Mouse (Mus musculus) layer of hippocampus, adult 11-12 months (tissue): ENCODE measurements around the gene Fh1.

Source experiments
- DNase-seq: peaks from one replicate; pipeline ENCODE4 v3.0.0; 2022; ENCODE audit warnings: low spot score

Fh1 gene

DNA sequence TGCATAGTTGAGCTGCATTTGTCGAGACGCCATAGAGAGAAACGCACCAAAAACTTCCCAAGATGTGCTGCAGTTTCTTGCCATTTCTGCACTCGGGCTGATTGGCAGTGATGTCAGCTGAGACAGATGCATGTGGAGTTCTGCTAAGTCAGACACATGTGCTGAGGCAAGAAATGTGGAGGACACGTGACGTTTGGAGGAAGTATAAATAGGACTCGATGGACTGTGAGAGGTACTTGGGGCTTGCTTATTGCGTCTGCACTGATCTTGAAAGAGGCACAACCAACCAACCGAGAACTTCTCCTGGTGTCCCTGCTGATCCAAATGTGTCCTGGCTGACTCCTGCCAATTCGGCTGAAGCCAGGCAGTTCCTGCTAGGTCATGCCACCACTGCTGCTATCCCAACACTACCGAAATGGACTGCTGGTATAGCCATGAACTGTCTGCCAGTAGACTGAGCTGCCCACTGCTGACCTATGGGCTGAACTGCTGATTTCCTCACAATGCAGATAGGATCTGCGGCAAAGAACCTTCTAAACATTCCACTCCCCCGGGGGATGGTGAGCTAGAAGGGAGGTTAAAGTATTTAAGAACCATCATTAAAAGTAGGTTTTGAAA, 5.5 kb downstream of the Fh1 start, which contains the start of gene Kmo:
TSS of gene Kmo (plus strand) at position 568 of the 618 bp plus-strand sequence.
- DNase-seq = no peak

DNA sequence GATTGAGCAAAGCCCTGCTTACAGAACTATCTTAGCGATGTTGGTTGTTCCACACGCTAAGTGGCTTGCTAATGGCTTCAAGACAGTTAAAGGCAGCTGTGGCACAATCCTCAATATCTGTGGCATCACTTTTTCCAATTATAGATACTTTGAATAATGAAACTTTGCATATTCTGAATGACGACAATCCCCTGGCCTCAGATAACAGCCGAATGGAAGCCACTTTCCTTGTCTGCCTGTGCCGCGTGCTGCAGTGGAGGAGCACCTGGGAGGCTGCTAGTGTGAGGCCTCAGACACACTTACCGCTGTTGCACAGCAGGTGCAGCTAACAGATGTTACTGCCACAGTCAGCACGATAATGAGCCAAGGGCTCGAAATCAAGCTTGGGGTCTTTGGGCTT, 10.4 kb downstream of the Fh1 start:
- no peak for DNase-seq

- no peak for DNase-seq
These were observed 16.7 kb downstream of the Fh1 start for GRCm38 (mm10) chr1:175608708-175609107.

- DNase-seq = no peak
These were observed 17.4 kb downstream of the Fh1 start for GRCm38 (mm10) chr1:175607838-175608585.

- no peak for DNase-seq
These were observed 18.1 kb downstream of the Fh1 start for GRCm38 (mm10) chr1:175607308-175607707.

- no peak for DNase-seq
These were observed 22.0 kb downstream of the Fh1 start for GRCm38 (mm10) chr1:175603390-175603789.

- no peak for DNase-seq
These were observed 23.2 kb downstream of the Fh1 start for GRCm38 (mm10) chr1:175602231-175602630.

DNA sequence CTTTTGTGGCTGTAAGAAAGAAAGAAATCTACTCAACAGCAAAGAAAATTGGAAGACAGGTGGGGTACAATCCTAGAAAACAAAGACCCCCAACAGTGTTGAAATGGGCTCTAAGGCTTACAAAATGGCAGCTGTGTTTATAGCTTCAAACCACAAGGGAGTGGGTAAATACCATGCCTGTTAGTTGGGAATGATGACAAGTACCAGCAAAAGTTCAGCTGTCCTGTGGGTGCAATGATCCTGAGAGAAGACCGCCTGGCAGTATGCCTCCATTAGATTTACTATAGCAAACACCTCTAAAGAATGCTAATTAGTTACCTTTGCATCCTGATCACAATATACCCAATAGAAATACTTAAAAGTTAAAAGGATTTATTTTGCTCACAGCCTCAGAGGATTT, 32.6 kb downstream of the Fh1 start:
- DNase-seq = no peak

DNA sequence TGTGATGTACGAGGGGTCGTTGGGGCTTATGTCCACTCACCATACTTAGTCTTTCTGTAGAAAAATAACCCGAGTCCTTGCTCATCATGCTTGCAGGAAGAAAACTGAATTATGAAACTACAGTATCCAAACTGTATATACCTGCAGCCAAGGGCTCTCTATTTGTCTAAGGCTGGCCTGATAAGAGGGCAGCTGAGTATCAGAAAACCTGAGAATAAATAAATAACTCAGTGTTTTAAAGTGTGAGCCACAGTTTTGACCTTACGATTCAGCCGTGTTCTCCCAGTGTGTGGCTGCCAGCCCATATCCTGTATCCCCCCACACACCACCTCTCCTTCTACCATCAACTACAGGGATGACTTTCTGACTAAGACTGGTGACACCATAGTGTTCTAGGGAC, 38.8 kb downstream of the Fh1 start:
- no peak for DNase-seq

DNA sequence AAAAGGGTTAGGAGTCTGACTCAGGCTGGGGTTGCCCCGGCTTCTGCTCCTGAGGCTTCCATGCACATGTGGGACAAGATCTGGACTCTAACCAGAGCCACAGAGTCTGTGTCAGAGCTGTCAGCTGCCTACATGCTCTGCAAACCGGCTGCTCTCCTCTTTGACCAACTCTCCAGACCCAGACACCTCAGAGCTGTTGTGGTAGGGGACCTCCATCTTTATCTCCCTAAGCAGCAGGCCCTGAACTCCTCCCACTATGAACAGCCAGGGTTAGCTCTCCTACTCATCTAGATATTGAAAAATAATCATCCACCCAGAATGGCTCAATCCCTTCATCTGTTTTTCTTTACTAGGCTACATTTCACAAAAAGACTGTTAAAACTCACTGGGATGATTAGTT, 40.2 kb downstream of the Fh1 start:
- DNase-seq = no peak

- DNase-seq = no peak
These were observed 42.6 kb downstream of the Fh1 start for GRCm38 (mm10) chr1:175582799-175583198.

DNA sequence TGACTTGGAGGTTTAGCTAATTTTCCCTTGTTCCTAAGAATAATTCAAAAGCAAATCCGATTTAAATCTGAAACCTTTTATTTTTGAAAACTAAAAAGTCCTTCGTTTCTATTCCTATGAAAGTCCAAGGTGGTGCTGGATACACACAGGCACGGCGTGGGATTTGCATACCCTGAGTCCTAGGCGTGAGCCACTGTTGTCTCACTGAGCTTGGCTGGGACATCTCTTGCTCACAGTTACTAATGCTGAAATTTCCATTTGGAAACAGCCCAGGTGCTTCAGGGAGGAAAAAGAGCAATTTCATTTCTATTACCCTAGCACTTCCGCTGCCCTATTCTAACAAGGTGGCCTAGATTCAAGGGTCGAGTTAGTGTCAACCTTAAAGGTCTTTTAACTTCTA, 45.1 kb downstream of the Fh1 start:
- peak; percentile 15 for DNase-seq

- DNase-seq = peak; percentile 30
These were observed 45.7 kb downstream of the Fh1 start for GRCm38 (mm10) chr1:175579598-175580235.

DNA sequence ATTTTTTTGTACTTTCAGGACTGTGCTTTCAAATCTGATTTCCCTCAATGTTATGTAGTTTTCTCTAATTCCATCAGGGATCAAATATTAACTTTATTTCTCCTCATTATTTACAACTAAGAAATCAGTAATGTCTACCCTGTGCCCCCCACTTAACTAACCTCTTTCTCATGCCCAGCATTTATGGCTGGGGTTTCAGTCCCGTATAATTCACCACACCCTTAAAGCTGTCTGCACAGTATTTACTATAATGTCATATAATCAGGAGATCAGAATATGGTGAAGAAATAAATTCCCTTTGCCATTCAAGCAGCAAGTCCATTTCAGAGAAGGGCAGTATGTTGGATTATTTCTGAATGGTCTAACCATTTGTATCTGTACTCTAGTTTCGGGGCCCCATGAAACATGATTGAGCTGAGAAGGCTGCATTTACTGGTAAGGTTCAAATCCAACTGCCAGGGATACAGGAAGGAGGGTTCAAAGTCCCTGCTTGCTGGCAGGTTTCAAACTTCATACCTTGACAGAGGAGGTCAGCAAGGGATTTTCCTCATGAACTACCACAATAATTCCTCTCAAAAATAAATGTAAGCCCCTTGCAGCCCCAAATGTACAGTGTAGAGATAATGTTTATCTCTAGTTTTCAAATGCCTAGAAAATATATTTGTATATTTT, 46.9 kb downstream of the Fh1 start:
- DNase-seq = no peak

- DNase-seq = no peak
These were observed 51.3 kb downstream of the Fh1 start for GRCm38 (mm10) chr1:175574129-175574528.

DNA sequence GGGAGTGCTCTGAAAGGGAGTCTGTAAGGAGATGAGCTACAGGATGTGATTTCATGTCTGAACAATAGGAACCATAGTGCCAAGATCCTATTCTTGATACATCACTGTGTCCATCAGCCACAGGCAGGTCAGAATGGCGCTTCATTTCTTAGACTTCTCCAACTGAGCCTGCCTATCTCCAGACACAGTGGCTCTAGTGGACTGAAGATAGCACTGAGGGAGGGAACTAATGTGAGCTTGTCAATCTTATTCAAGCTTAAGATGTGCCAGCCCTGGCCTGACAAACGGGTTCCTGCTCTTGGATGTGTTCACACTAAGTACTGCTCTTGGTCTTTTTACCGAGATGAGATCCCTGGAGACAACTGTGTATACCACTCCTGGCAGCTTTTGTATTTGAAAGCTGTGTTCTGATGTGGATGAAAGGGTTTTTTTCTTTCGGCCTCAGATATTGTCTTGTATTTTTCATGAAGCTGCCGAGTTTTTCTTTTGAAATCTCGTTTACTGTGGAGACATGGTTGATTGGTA, 59.8 kb downstream of the Fh1 start:
- DNase-seq = no peak

DNA sequence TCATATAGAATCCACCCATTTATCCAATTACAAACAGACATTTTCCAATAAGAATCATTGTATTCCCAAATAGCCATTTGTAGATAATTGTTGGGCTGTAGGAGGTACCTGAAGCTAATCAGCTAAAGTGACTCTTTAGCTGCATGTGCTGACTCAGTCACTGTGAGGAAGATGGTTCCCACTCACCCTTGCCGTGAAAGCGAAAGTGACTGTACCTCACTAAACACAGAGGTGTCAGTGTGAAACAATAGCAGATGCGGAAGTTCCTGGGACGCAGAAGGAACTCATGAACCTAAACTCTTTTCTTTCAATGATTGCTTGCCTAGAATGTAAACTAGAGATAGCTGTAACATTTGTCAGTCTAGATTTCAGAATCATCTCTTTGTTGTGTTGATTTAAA, 61.1 kb downstream of the Fh1 start:
- DNase-seq = no peak

GRCm38 (mm10) chr1:175562379-175562778, 63.1 kb downstream of the Fh1 start:
- no peak for DNase-seq

- no peak for DNase-seq
These were observed 63.6 kb downstream of the Fh1 start for GRCm38 (mm10) chr1:175561806-175562205.

GRCm38 (mm10) chr1:175554641-175555040, 70.8 kb downstream of the Fh1 start:
- DNase-seq = no peak

GRCm38 (mm10) chr1:175552474-175552873, 73.0 kb downstream of the Fh1 start:
- DNase-seq = no peak

DNA sequence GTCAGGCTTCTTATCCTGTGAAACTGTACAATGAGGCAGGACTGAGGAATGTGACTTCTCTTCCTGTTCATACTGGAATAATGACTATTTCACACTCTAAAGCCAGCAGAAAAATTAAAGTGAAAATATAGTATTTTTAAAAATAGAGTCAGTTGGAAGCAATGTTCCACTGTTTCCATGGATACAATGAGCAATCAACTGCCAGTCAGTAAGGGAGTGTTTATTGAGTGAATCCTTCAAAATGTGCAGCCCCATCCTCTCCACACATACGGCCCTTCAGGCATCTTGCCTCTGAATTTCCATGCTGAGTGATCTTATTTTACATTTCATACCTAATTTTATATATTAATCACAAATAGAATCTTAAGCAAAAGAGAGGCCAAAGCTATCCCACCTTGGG, 74.8 kb downstream of the Fh1 start:
- DNase-seq = peak; percentile 10
